Mouse (Mus musculus) embryonic facial prominence, embryonic 10.5 days (tissue): ENCODE measurements around the gene Ppfia1. TPM values are rescaled to one million over a fixed set of nuclear protein-coding genes. Genes with fewer than 3 reads are reported as not detected.
A peak's percentile ranks its signal among the peaks of the same experiment; 100 is the strongest.

Source experiments
- DNase-seq: peaks from one replicate; pipeline ENCODE4 v3.0.0-alpha.2; 2017; ENCODE audit warnings: low spot score
- H3K27ac ChIP-seq: fragments of 300-500 bp; sonication (generic); replicated peaks from 2 replicates; pipeline ENCODE4 v1.5.1; 2016; ENCODE audit warnings: mild to moderate bottlenecking
- H3K27me3 ChIP-seq: fragments of 300-500 bp; sonication (generic); replicated peaks from 2 replicates; pipeline ENCODE4 v1.6.1; 2016; ENCODE audit warnings: low read depth, mild to moderate bottlenecking; ENCODE audit not compliant: poor library complexity, severe bottlenecking
- H3K36me3 ChIP-seq: fragments of 300-500 bp; sonication (generic); replicated peaks from 2 replicates; pipeline ENCODE4 v1.6.1; 2016; ENCODE audit warnings: mild to moderate bottlenecking, moderate library complexity
- H3K4me1 ChIP-seq: fragments of 300-500 bp; sonication (generic); 2 replicates; pipeline ENCODE4 v1.6.1; 2016
- H3K4me3 ChIP-seq: fragments of 300-500 bp; sonication (generic); 2 replicates; pipeline ENCODE4 v1.5.1; 2016; ENCODE audit warnings: mild to moderate bottlenecking, moderate library complexity
- H3K9me3 ChIP-seq: fragments of 300-500 bp; sonication (generic); 2 replicates; pipeline ENCODE4 v1.6.1; 2016; ENCODE audit warnings: mild to moderate bottlenecking
- WGBS: fragments of 180-500 bp; shearing (Covaris S2); methylation state at CpG from one replicate; pipeline ENCODE4 v1.1.7; 2016; 5-methylcytosine and 5-hydroxymethylcytosine counted together
- polyA plus RNA-seq: library from polyadenylated mRNA; unstranded; fragments of >200 nt; fragmentation: Nextera tagmentation; extraction: Ambion mirVana; gene quantifications from 2 replicates; pipeline ENCODE4 v1.2.1, GENCODE M21; 2016

The Ppfia1 gene
- polyA plus RNA-seq, 1 experiment from 2014 or later, result 44.3 TPM

DNA sequence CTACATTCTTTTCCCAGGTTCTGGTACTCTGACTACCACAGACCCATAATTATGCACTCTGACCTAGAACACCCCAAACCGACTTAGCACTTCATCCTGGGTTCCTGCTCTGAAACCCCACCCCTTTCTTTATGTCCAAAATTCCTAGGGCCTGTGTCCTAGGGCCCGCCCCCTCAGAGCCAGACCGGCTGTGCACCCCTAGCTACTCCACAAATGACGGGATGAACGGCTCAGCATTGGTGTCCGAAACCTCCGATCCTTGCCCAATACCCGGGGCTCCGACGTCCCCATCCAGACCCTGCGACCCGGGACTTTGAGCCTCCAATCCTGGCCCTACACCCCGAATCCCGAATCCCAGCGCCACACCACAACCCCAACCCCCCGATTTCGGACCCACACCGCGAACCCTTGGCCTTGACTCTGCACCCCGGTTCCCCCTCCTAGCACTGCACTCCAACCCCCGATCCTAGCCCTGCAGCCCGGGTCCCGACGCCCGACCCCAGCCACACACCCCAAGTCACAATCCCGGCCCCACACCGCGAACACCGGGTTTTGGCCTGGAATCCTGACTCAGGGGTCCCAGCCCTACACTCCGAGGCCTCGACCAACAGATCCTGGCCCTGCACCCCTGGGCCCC is 83.5 kb downstream of the Ppfia1 start:
- Histone ChIP-seq H3K36me3 (peaks cover 25% of the 10 kb centered on the region), H3K4me1 (peaks cover 35% of the 10 kb centered on the region), H3K4me3 (peak overlapping the region; percentile 97), H3K9me3 (no peaks in the 10 kb centered on the region), H3K27ac (peak overlapping the region; percentile 94), H3K27me3 (no peaks in the 10 kb centered on the region)
- under 1% methylated on average over 31 of the region's 31 CpGs for WGBS
- peak; percentile 32 for DNase-seq

DNA sequence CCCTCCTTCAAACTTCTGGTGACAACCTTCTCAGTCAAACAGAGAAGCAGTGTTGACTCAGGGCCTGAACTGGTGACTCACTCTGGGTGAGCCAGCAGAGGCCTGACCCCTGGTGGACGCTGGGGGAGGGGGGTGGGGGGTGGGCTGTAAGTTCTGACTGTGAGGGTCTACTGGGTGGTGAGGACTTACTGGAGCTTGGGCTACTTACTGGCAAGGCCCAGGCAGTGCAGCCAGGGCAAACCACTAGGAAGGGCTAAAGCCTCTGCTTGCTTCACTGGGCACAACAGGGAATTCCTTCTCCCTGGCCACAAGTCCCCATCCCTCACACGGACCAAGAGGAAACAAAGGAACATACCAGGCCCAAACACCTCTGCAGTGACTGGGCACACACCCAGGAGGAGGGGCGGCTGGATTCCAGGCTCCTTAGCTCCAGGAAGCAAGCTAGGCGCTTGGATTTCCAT is 84.3 kb downstream of the Ppfia1 start:
- H3K27me3 ChIP-seq, result no peaks in the 10 kb centered on the region
- WGBS, result 24% methylated on average over 4 of the region's 4 CpGs
- peaks cover 33% of the 10 kb centered on the region for H3K36me3 ChIP-seq
- H3K9me3 ChIP-seq, result no peaks in the 10 kb centered on the region
- H3K27ac ChIP-seq, result peak overlapping the region; percentile 94
- DNase-seq, result peak; percentile 25
- H3K4me3 ChIP-seq, result peak overlapping the region; percentile 97
- peaks cover 35% of the 10 kb centered on the region for H3K4me1 ChIP-seq

DNA sequence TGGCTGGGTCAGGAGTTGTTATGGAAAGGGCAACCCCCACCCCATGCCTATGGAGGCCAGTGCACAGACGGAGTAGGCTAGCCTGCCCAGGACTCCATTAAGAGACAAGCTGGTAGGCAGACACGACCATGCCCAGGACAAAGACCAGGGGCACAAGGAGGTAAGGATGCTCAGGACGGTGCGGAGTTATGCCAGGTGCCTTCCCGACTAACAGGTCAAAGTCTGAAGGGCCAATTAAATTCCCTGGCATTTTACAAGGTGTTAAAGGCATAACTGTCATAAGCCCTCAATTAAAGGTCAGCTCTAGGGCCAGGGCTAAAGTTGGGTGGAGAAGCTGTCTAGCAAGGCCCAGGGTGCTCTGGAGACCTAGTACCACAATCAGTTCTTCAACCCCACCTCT is 84.8 kb downstream of the Ppfia1 start:
- no peaks in the 10 kb centered on the region for H3K27me3 ChIP-seq
- no peak for DNase-seq
- H3K36me3 ChIP-seq, result peaks cover 38% of the 10 kb centered on the region
- peaks cover 35% of the 10 kb centered on the region for H3K4me1 ChIP-seq
- H3K9me3 ChIP-seq, result no peaks in the 10 kb centered on the region
- no peak overlapping the region; the same call in 1 of the 2 replicates for H3K27ac ChIP-seq
- 87% methylated on average over 5 of the region's 5 CpGs for WGBS
- peak overlapping the region; percentile 97 for H3K4me3 ChIP-seq

GRCm38 (mm10) chr7:144462577-144462976 is 91.0 kb downstream of the Ppfia1 start:
- Histone ChIP-seq H3K9me3 (no peaks in the 10 kb centered on the region), H3K4me3 (no peak overlapping the region), H3K27me3 (no peaks in the 10 kb centered on the region), H3K4me1 (no peaks in the 10 kb centered on the region), H3K27ac (no peak overlapping the region), H3K36me3 (peaks cover 90% of the 10 kb centered on the region)
- no peak for DNase-seq
- WGBS, result 89% methylated on average over 7 of the region's 7 CpGs

DNA sequence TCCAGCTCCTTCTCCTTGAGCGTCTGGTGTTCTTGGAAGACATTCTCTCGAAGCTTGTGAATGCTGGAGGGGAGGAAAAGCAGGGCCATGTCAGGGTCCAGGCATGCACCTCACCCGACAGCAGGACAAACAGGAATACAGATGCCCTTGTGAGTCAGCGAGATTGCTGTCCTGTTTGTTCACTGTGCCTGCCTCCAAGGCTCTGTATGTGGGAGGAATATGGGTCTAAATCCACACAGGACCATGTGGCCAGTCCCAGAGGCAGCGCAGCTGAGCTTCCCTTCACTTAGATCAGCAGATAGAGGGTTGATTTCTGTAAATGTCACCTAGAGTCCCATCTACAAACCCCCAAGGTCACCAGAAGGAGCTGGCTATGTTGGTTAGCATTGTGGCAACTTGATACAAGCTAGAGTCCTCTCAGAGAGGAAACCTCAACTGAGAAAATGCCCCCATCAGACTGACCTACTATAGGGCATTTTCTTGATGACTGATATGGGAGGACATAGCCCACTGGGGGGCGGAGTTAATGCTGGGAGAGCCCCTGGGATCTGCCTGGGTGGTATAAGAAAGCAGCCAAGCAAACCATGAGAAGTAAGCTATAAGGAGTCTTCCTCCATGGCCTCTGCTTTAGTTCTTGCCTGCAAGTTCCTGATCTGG is 92.2 kb downstream of the Ppfia1 start:
- no peaks in the 10 kb centered on the region for H3K4me1 ChIP-seq
- H3K4me3 ChIP-seq, result no peak overlapping the region
- DNase-seq, result no peak
- H3K27ac ChIP-seq, result no peak overlapping the region
- no peaks in the 10 kb centered on the region for H3K9me3 ChIP-seq
- peaks cover 100% of the 10 kb centered on the region for H3K36me3 ChIP-seq
- WGBS, result 92% methylated on average over 6 of the region's 6 CpGs
- H3K27me3 ChIP-seq, result no peaks in the 10 kb centered on the region

DNA sequence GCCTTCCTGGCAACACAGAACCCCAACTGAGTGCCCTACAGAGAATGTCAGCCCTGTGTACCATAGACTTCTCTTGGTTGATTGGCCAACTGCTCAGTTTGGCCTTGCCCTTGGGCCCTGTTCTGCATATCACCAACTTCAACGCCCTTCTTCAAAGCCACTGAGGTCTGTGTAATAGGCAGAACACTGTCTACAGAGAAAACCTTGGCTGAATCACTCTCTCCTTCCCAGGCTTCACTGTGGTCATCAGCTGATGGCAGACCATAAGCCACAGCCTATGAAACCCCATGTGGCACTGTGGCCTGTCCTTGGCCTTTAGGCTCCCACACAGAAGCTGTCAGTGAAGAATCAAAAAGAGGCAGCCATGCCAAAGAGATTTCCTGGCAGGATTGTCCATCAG is 94.6 kb downstream of the Ppfia1 start:
- peaks cover 100% of the 10 kb centered on the region for H3K36me3 ChIP-seq
- no peak overlapping the region for H3K4me3 ChIP-seq
- H3K27me3 ChIP-seq, result no peaks in the 10 kb centered on the region
- no peak for DNase-seq
- WGBS, result 95% methylated on average over 1 of the region's 1 CpGs
- no peak overlapping the region for H3K27ac ChIP-seq
- H3K4me1 ChIP-seq, result no peaks in the 10 kb centered on the region
- no peaks in the 10 kb centered on the region for H3K9me3 ChIP-seq

DNA sequence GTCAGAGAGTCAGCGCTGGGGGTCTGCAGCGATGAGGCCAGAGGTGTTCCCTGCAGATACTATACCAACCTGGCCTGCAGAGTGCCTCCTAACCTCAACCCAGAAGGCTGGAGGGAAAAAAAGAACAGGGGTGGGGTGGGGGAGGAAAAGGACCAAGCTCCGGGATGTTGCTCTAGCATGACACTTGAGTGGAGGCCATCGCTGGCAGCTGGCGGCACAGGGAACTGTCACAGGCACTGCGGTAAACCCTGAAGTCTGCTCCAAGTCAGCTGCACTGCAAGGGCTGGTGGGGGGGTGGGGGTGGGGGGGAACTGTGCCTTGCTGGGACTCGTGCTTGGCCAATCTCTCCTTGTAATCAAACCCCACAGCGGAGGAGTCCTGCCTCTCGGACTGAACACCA is 102.9 kb downstream of the Ppfia1 start:
- Histone ChIP-seq H3K27me3 (no peaks in the 10 kb centered on the region), H3K4me1 (no peaks in the 10 kb centered on the region), H3K36me3 (peaks cover 100% of the 10 kb centered on the region), H3K9me3 (no peaks in the 10 kb centered on the region), H3K4me3 (no peak overlapping the region), H3K27ac (no peak overlapping the region)
- WGBS, result 91% methylated on average over 9 of the region's 9 CpGs
- no peak for DNase-seq

GRCm38 (mm10) chr7:144449637-144450570 is 103.6 kb downstream of the Ppfia1 start:
- H3K27me3 ChIP-seq, result no peaks in the 10 kb centered on the region
- 95% methylated on average over 13 of the region's 13 CpGs for WGBS
- H3K4me3 ChIP-seq, result no peak overlapping the region
- no peak overlapping the region for H3K27ac ChIP-seq
- H3K9me3 ChIP-seq, result no peaks in the 10 kb centered on the region
- H3K36me3 ChIP-seq, result peaks cover 100% of the 10 kb centered on the region
- DNase-seq, result no peak
- no peaks in the 10 kb centered on the region for H3K4me1 ChIP-seq

GRCm38 (mm10) chr7:144448186-144448585 is 105.3 kb downstream of the Ppfia1 start:
- Histone ChIP-seq H3K4me1 (no peaks in the 10 kb centered on the region), H3K27me3 (no peaks in the 10 kb centered on the region), H3K36me3 (peaks cover 100% of the 10 kb centered on the region), H3K4me3 (no peak overlapping the region), H3K9me3 (no peaks in the 10 kb centered on the region), H3K27ac (no peak overlapping the region)
- 87% methylated on average over 1 of the region's 1 CpGs for WGBS
- no peak for DNase-seq

DNA sequence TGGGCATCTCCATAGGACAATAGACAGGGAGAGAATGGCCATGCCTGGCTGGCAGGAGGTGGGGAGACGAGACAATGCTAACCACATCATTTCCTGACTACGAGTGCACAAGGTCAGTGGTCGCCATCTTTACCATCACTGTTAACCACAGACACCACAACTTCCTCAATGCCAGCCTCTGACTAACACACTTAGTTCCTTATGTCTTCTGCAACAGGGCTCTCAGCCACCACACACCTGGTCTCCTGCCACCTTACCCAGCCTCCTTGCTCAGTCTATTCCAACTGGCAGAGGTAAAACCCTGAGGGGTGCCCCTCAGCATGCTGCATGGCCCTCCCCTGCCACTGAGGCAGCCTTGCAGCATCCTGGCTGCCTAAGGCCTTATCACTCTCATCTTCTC is 106.4 kb downstream of the Ppfia1 start:
- 92% methylated on average over 3 of the region's 3 CpGs for WGBS
- no peaks in the 10 kb centered on the region for H3K27me3 ChIP-seq
- no peaks in the 10 kb centered on the region for H3K4me1 ChIP-seq
- no peak overlapping the region for H3K27ac ChIP-seq
- no peak for DNase-seq
- H3K9me3 ChIP-seq, result no peaks in the 10 kb centered on the region
- H3K4me3 ChIP-seq, result no peak overlapping the region
- peaks cover 100% of the 10 kb centered on the region for H3K36me3 ChIP-seq

DNA sequence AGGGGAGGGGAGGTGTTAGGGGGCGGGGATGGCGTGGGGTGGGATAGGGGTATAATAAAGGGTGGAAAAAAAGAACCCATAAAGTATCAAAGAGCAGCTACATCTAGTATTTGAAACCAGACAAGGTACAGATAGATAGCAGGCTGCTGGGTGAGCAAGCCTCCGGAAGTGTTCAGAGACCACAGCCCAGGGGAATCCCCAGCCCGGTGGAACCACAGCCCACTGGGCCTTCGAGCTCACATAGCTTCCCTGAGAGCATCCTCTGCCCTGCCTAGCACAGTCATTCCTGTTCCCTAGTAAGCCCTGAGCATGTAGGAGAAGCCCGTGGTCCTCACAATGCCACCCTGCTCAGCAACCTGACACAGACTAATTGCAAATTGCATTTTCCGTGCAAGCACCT is 108.7 kb downstream of the Ppfia1 start:
- 94% methylated on average over 7 of the region's 7 CpGs for WGBS
- peaks cover 100% of the 10 kb centered on the region for H3K36me3 ChIP-seq

GRCm38 (mm10) chr7:144441976-144442375 is 111.6 kb downstream of the Ppfia1 start:
- no peak for DNase-seq
- Histone ChIP-seq H3K27me3 (no peaks in the 10 kb centered on the region), H3K9me3 (no peaks in the 10 kb centered on the region), H3K27ac (no peak overlapping the region), H3K4me1 (no peaks in the 10 kb centered on the region), H3K36me3 (peaks cover 100% of the 10 kb centered on the region), H3K4me3 (no peak overlapping the region)
- WGBS, result 94% methylated on average over 4 of the region's 4 CpGs

More for the DNA sequence above, 108.7 kb downstream of the Ppfia1 start:
- no peak overlapping the region for H3K27ac ChIP-seq
- no peaks in the 10 kb centered on the region for H3K4me1 ChIP-seq
- H3K4me3 ChIP-seq, result no peak overlapping the region
- no peaks in the 10 kb centered on the region for H3K9me3 ChIP-seq
- DNase-seq, result no peak
- H3K27me3 ChIP-seq, result no peaks in the 10 kb centered on the region
